Mouse (Mus musculus): Measurements from ENCODE around the gene Adcy9.

- TF ChIP-seq CTCF (IDR thresholded peaks at IDR 0.05; ENCODE audit: extremely low read depth, insufficient read length, insufficient replicate concordance, low read depth, low read length), result no peak
- no peak for TF ChIP-seq POLR2A (IDR thresholded peaks at IDR 0.05; ENCODE audit: low read depth, low read length)
Observed at GRCm38 (mm10) chr16:4417455-4417854, 2.8 kb downstream of the Adcy9 start.

Data from small intestine, adult 2 months (tissue).